Mouse (Mus musculus): Measurements from ENCODE around the gene Kcnip1. TPM values are rescaled to one million over a fixed set of nuclear protein-coding genes. Genes with fewer than 3 reads are reported as not detected.

Gene Kcnip1
- total RNA-seq, 2 experiments from 2014 or later, result 0.11 TPM; not detected in 1

- intact Hi-C loops (cut with DNase I), result no loop called here
- no peak for DNase-seq
These were observed 385.2 kb downstream of the Kcnip1 start for GRCm38 (mm10) chr11:33607784-33608183.

- no peak for DNase-seq
- intact Hi-C loops (cut with DNase I), result no loop called here
These were observed 389.8 kb downstream of the Kcnip1 start for GRCm38 (mm10) chr11:33603174-33603573.

- DNase-seq, result no peak
- intact Hi-C loops (cut with DNase I), result no loop called here
These were observed 394.0 kb downstream of the Kcnip1 start, which contains the start of gene D130052B06Rik for GRCm38 (mm10) chr11:33598986-33599385. Gene D130052B06Rik (plus strand): TSS chr11:33599302.

- intact Hi-C loops (cut with DNase I), result no loop called here
- no peak for DNase-seq
These were observed 396.3 kb downstream of the Kcnip1 start for GRCm38 (mm10) chr11:33596655-33597054.

GRCm38 (mm10) chr11:33592826-33593225, 400.1 kb downstream of the Kcnip1 start:
- intact Hi-C loops (cut with DNase I), result no loop called here
- no peak for DNase-seq

- intact Hi-C loops (cut with DNase I), result no loop called here
- DNase-seq, result no peak
These were observed 402.2 kb downstream of the Kcnip1 start for GRCm38 (mm10) chr11:33590771-33591170.

- intact Hi-C loops (cut with DNase I), result no loop called here
- DNase-seq, result no peak
These were observed 406.3 kb downstream of the Kcnip1 start for GRCm38 (mm10) chr11:33586614-33587013.

GRCm38 (mm10) chr11:33579621-33580020, 413.3 kb downstream of the Kcnip1 start:
- intact Hi-C loops (cut with DNase I), result no loop called here

More at GRCm38 (mm10) chr11:33579621-33580020, 413.3 kb downstream of the Kcnip1 start:
- no peak for DNase-seq

Other genes with a start within 250 kb of the Kcnip1 start
- under 1 TPM; 0.84 to 0.97 TPM for gene Kcnmb1, start 30.1 kb downstream of the Kcnip1 start, total RNA-seq (2021)
- 1 to 10 TPM; 1.7 to 2.9 TPM for gene Lcp2, start 53.8 kb upstream of the Kcnip1 start, total RNA-seq (2021)
- not detected for gene 4930469K13Rik, start 105.4 kb upstream of the Kcnip1 start, total RNA-seq (2021)
- not detected for gene Foxi1, start 214.9 kb upstream of the Kcnip1 start, total RNA-seq (2021)

All from heart, postnatal 36 days (tissue).